Mouse (Mus musculus): ENCODE measurements at regions not wholly inside any gene's neighbourhood (a gene's known extent, or its start where the extent isn't known, plus 50 kb on each side); places are given as distances from the start of the nearest gene placed in this dataset.
A peak's percentile ranks its signal among the peaks of the same experiment; 100 is the strongest.

DNA sequence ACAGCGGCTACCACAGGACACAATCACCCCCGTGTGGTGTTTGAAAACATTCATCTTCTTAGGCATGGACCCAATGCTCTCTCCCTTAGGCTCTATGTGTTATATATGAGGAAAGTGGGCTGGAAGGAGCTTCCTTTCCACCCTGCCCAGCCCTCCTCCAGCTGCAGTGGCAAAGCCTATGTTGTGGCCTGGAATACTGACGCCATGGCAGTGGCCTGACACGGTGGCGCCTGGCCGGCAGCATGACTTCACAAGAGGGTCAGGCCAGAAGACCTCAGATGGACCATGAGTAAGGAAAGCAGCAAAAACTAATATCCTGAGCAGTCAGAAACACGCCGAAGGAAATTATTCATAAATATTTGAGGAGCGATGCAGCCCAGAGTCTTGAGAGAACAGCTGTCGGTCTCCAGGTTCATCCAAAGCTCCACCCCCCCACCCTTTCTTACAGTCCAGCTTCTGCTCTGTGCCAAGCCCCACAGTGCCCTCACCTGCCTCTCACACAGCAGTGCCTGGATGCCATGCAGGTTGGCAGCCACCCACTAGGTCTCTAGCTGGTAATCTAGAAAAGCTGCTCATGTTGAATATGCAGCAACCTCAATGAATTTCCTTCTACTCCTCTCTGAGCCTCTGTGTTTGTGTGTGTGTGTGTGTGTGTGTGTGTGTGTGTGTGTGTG, 577.3 kb upstream of the Clint1 start:
- WGBS: 91% methylated on average over 10 of the region's 10 CpGs
- H3K9me3 ChIP-seq: no peaks in the 10 kb centered on the region
- no peak overlapping the region for H3K4me3 ChIP-seq
- no peaks in the 10 kb centered on the region for H3K27me3 ChIP-seq (ENCODE audit: insufficient read depth, poor library complexity, severe bottlenecking)
- no peak overlapping the region for H3K27ac ChIP-seq
- H3K4me1 ChIP-seq (replicated peaks): no peaks in the 10 kb centered on the region
- DNase-seq (ENCODE audit: low spot score): no peak
- H3K36me3 ChIP-seq: no peaks in the 10 kb centered on the region

- no peak overlapping the region for H3K4me3 ChIP-seq
- DNase-seq (ENCODE audit: low spot score): no peak
- H3K36me3 ChIP-seq: no peaks in the 10 kb centered on the region
- H3K27ac ChIP-seq: no peak overlapping the region
- H3K27me3 ChIP-seq (ENCODE audit: insufficient read depth, poor library complexity, severe bottlenecking): no peaks in the 10 kb centered on the region
- no peaks in the 10 kb centered on the region for H3K4me1 ChIP-seq (replicated peaks)
- no peaks in the 10 kb centered on the region for H3K9me3 ChIP-seq
- WGBS: 69% methylated on average over 3 of the region's 3 CpGs
Measured at GRCm38 (mm10) chr11:45275170-45275569, 576.7 kb upstream of the Clint1 start.

DNA sequence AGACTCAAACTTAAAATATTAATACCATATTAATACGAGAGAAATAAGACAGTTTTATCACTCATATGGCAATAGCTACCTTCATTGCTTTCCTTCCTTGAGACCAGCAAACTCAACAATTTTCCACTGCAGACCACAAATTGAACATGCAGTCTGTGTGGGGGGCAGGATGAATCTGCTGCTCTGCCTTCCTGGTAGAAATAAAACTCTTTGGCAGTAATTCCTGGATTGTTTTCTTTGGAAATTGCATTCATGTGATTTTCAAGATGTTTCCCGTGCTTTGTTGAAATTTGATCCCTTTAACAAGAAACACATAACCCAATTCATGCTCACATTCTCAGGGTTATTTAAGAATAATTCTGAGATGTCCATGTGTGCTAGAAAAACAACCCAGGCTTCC, 555.1 kb upstream of the Clint1 start:
- Histone ChIP-seq H3K4me1 (replicated peaks) (no peaks in the 10 kb centered on the region), H3K27me3 (ENCODE audit: insufficient read depth, poor library complexity, severe bottlenecking) (no peaks in the 10 kb centered on the region), H3K36me3 (no peaks in the 10 kb centered on the region), H3K9me3 (no peaks in the 10 kb centered on the region), H3K4me3 (no peak overlapping the region), H3K27ac (no peak overlapping the region)
- no peak for DNase-seq (ENCODE audit: low spot score)
- 71% methylated on average over 2 of the region's 2 CpGs for WGBS

DNA sequence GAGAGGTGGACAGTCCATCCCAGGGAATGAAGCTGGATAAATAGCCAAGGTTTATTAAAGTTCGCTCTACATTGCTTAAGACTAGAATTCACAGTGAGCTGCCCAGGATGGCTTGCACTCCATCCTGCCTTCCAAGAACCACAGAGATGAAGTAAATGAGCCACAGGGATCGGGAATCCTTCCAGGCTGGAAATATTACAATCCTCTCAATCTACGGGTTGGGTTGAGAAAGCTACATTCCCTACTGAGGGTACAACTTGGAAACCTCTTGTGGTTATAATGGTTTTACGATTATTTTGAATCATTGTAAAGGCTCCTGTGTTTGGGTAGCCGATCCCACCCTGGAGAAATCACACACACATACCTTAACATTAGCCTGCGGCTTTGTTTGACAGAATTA, 539.9 kb upstream of the Clint1 start:
- DNase-seq (ENCODE audit: low spot score): no peak
- 91% methylated on average over 6 of the region's 6 CpGs for WGBS
- H3K27ac ChIP-seq: no peak overlapping the region
- H3K27me3 ChIP-seq (ENCODE audit: insufficient read depth, poor library complexity, severe bottlenecking): no peaks in the 10 kb centered on the region
- no peaks in the 10 kb centered on the region for H3K4me1 ChIP-seq (replicated peaks)
- no peak overlapping the region for H3K4me3 ChIP-seq
- no peaks in the 10 kb centered on the region for H3K36me3 ChIP-seq
- no peaks in the 10 kb centered on the region for H3K9me3 ChIP-seq

DNA sequence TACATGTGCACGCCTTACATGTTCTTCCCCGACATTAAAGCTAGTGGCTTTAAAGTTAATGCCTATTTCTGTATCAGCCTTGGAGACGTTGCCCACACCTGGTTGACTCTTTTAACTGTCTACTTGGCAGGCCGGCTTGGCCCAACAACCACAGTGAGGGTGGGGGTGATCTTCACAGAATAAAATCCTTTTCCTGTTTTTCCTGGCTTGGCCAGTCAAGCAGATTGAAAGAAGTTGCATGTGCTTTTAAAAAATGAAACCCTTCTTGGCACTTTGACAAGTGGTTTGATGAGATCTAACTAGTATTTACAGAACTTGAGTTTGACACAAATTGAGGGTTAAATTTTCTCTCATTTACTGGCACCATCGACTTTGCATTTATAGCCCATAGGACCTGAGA, 528.1 kb upstream of the Clint1 start:
- DNase-seq (ENCODE audit: low spot score): no peak
- Histone ChIP-seq H3K4me3 (no peak overlapping the region), H3K27ac (no peak overlapping the region), H3K27me3 (ENCODE audit: insufficient read depth, poor library complexity, severe bottlenecking) (no peaks in the 10 kb centered on the region), H3K9me3 (no peaks in the 10 kb centered on the region), H3K4me1 (replicated peaks) (no peaks in the 10 kb centered on the region), H3K36me3 (no peaks in the 10 kb centered on the region)
- WGBS: 91% methylated on average over 5 of the region's 5 CpGs

- Histone ChIP-seq H3K27me3 (ENCODE audit: insufficient read depth, poor library complexity, severe bottlenecking) (no peaks in the 10 kb centered on the region), H3K27ac (no peak overlapping the region), H3K9me3 (no peaks in the 10 kb centered on the region), H3K4me1 (replicated peaks) (no peaks in the 10 kb centered on the region), H3K4me3 (no peak overlapping the region), H3K36me3 (no peaks in the 10 kb centered on the region)
- WGBS: 88% methylated on average over 2 of the region's 2 CpGs
- DNase-seq (ENCODE audit: low spot score): no peak
Measured at GRCm38 (mm10) chr11:45330319-45330718, 521.5 kb upstream of the Clint1 start.

GRCm38 (mm10) chr11:45333756-45334155, 518.1 kb upstream of the Clint1 start:
- WGBS: 86% methylated on average over 3 of the region's 3 CpGs
- H3K4me3 ChIP-seq: no peak overlapping the region
- no peaks in the 10 kb centered on the region for H3K4me1 ChIP-seq (replicated peaks)
- no peak for DNase-seq (ENCODE audit: low spot score)
- H3K27me3 ChIP-seq (ENCODE audit: insufficient read depth, poor library complexity, severe bottlenecking): no peaks in the 10 kb centered on the region
- H3K27ac ChIP-seq: no peak overlapping the region
- H3K36me3 ChIP-seq: no peaks in the 10 kb centered on the region
- no peaks in the 10 kb centered on the region for H3K9me3 ChIP-seq

GRCm38 (mm10) chr11:45349331-45349730, 502.5 kb upstream of the Clint1 start:
- Histone ChIP-seq H3K36me3 (no peaks in the 10 kb centered on the region), H3K4me3 (no peak overlapping the region), H3K27ac (no peak overlapping the region), H3K27me3 (ENCODE audit: insufficient read depth, poor library complexity, severe bottlenecking) (no peaks in the 10 kb centered on the region), H3K9me3 (no peaks in the 10 kb centered on the region), H3K4me1 (replicated peaks) (peaks cover 4% of the 10 kb centered on the region; the same call in 1 of the 2 replicates)
- no peak for DNase-seq (ENCODE audit: low spot score)

DNA sequence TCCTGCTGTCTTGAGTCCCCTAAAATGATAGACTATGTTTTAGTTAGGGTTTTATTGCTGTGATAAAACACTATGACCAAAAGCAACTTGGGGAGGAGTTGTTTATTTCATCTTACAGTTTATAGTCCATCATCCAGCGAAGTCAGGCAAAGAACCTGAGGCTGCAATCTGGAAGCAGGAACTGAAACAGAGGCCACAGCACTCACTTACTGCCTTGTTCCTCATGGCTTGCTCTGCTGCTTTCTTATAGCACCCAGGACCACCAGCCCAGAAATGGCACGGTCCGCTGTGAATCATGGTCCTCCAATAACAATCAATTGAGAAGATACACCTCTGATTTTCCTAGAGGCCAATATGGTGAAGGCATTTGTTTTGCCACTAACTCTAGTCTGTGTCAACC, 486.5 kb upstream of the Clint1 start:
- H3K36me3 ChIP-seq: no peaks in the 10 kb centered on the region
- H3K27ac ChIP-seq: no peak overlapping the region
- no peak overlapping the region for H3K4me3 ChIP-seq
- no peaks in the 10 kb centered on the region for H3K4me1 ChIP-seq (replicated peaks)
- DNase-seq (ENCODE audit: low spot score): no peak
- no peaks in the 10 kb centered on the region for H3K27me3 ChIP-seq (ENCODE audit: insufficient read depth, poor library complexity, severe bottlenecking)
- WGBS: 95% methylated on average over 3 of the region's 3 CpGs
- no peaks in the 10 kb centered on the region for H3K9me3 ChIP-seq

GRCm38 (mm10) chr11:45389243-45390146, 462.4 kb upstream of the Clint1 start:
- 0 out of 2 replicates have a peak overlapping the region, but pooled peaks have one; percentile 23 for H3K27ac ChIP-seq
- H3K4me1 ChIP-seq (replicated peaks): no peaks in the 10 kb centered on the region; the same call in 1 of the 2 replicates
- no peak overlapping the region for H3K4me3 ChIP-seq
- WGBS: 69% methylated on average over 11 of the region's 11 CpGs
- H3K36me3 ChIP-seq: no peaks in the 10 kb centered on the region
- no peaks in the 10 kb centered on the region for H3K9me3 ChIP-seq
- no peaks in the 10 kb centered on the region for H3K27me3 ChIP-seq (ENCODE audit: insufficient read depth, poor library complexity, severe bottlenecking)
- no peak for DNase-seq (ENCODE audit: low spot score)

GRCm38 (mm10) chr11:45396009-45396408, 455.8 kb upstream of the Clint1 start:
- DNase-seq (ENCODE audit: low spot score): no peak
- no peak overlapping the region for H3K4me3 ChIP-seq
- no peak overlapping the region for H3K27ac ChIP-seq
- H3K4me1 ChIP-seq (replicated peaks): no peaks in the 10 kb centered on the region
- 66% methylated on average over 3 of the region's 3 CpGs for WGBS
- no peaks in the 10 kb centered on the region for H3K27me3 ChIP-seq (ENCODE audit: insufficient read depth, poor library complexity, severe bottlenecking)
- no peaks in the 10 kb centered on the region for H3K9me3 ChIP-seq
- H3K36me3 ChIP-seq: no peaks in the 10 kb centered on the region

- Histone ChIP-seq H3K9me3 (no peaks in the 10 kb centered on the region), H3K36me3 (no peaks in the 10 kb centered on the region), H3K4me3 (no peak overlapping the region), H3K27ac (no peak overlapping the region), H3K4me1 (replicated peaks) (no peaks in the 10 kb centered on the region), H3K27me3 (ENCODE audit: insufficient read depth, poor library complexity, severe bottlenecking) (no peaks in the 10 kb centered on the region)
- WGBS: 74% methylated on average over 6 of the region's 6 CpGs
- no peak for DNase-seq (ENCODE audit: low spot score)
Measured at GRCm38 (mm10) chr11:45398188-45398587, 453.7 kb upstream of the Clint1 start.

GRCm38 (mm10) chr11:45404377-45405029, 447.3 kb upstream of the Clint1 start:
- Histone ChIP-seq H3K4me3 (no peak overlapping the region), H3K4me1 (replicated peaks) (peaks cover 4% of the 10 kb centered on the region; the same call in 1 of the 2 replicates), H3K27me3 (ENCODE audit: insufficient read depth, poor library complexity, severe bottlenecking) (no peaks in the 10 kb centered on the region), H3K9me3 (no peaks in the 10 kb centered on the region), H3K36me3 (no peaks in the 10 kb centered on the region), H3K27ac (no peak overlapping the region)
- no peak for DNase-seq (ENCODE audit: low spot score)
- 68% methylated on average over 10 of the region's 10 CpGs for WGBS
